Mouse (Mus musculus) small intestine, adult 2 months (tissue): ENCODE measurements at regions not wholly inside any gene's neighbourhood (a gene's known extent, or its start where the extent isn't known, plus 50 kb on each side); places are given as distances from the start of the nearest gene placed in this dataset.

Source experiments
- CTCF ChIP-seq: fragments of 200-500 bp; IDR thresholded peaks from 2 replicates; pipeline ENCODE4 v1.5.1; 2012; ENCODE audit warnings: low read depth, mild to moderate bottlenecking, control low read depth, inconsistent platforms, low read length, moderate library complexity, mixed read lengths; ENCODE audit not compliant: insufficient replicate concordance, insufficient read length; ENCODE audit errors: extremely low read depth
- POLR2A ChIP-seq: fragments of 200-500 bp; IDR thresholded peaks from 2 replicates; pipeline ENCODE4 v1.6.1; 2012; ENCODE audit warnings: low read depth, mild to moderate bottlenecking, control low read depth, inconsistent platforms, low read length, moderate library complexity

- TF ChIP-seq POLR2A (no peak), CTCF (no peak)
Measured at GRCm38 (mm10) chr4:12353337-12353856, 181.6 kb upstream of the Fam92a start.
